Mouse (Mus musculus) hindbrain, postnatal 0 days (tissue): ENCODE results near the gene Sdc3. TPM values are rescaled to one million over a fixed set of nuclear protein-coding genes. Genes with fewer than 3 reads are reported as not detected.

Source experiments
- ATAC-seq: fragments of 200-750 bp; cut with Nextera tagmentation; 2 replicates; pipeline ENCODE4 v1.8.0; 2017; ENCODE audit warnings: mild to moderate bottlenecking, moderate TSS enrichment, moderate library complexity
- DNase-seq: peaks from one replicate; pipeline ENCODE4 v3.0.0-alpha.2; 2015; ENCODE audit warnings: low spot score
- H3K27ac ChIP-seq: fragments of 300-500 bp; sonication (generic); 2 replicates; pipeline ENCODE4 v1.5.1; 2014; ENCODE audit warnings: mild to moderate bottlenecking
- H3K27me3 ChIP-seq: fragments of 300-500 bp; sonication (generic); 2 replicates; pipeline ENCODE4 v1.6.1; 2014; ENCODE audit warnings: low read length, mixed read lengths; ENCODE audit not compliant: insufficient read depth
- H3K36me3 ChIP-seq: fragments of 300-500 bp; sonication (generic); 2 replicates; pipeline ENCODE4 v1.6.1; 2014; ENCODE audit warnings: low read length, mixed read lengths; ENCODE audit not compliant: insufficient read depth
- H3K4me1 ChIP-seq: fragments of 300-500 bp; sonication (generic); 2 replicates; pipeline ENCODE4 v1.6.1; 2014; ENCODE audit warnings: antibody characterized with exemption, low read length, mixed read lengths; ENCODE audit not compliant: insufficient read depth
- H3K4me2 ChIP-seq: fragments of 300-500 bp; sonication (generic); 2 replicates; pipeline ENCODE4 v1.6.1; 2014; ENCODE audit warnings: low read depth, mild to moderate bottlenecking, low read length, moderate library complexity, mixed read lengths
- H3K4me3 ChIP-seq: fragments of 300-500 bp; sonication (generic); 2 replicates; pipeline ENCODE4 v1.5.1; 2014; ENCODE audit warnings: low read length
- H3K9ac ChIP-seq: fragments of 300-500 bp; sonication (generic); replicated peaks from 2 replicates; pipeline ENCODE4 v1.6.1; 2014; ENCODE audit warnings: mild to moderate bottlenecking, low read length, moderate library complexity, mixed read lengths
- H3K9me3 ChIP-seq: fragments of 300-500 bp; sonication (generic); 2 replicates; pipeline ENCODE4 v1.6.1; 2016; ENCODE audit warnings: low read length, mixed read lengths
- CTCF ChIP-seq: IDR thresholded peaks from 2 replicates; pipeline ENCODE4 v1.5.1; 2016; ENCODE audit warnings: antibody characterized with exemption, control low read depth, low read depth
- WGBS: fragments of 180-500 bp; shearing (Covaris S2); extraction: QIAGEN DNeasy Blood & Tissue Kit; methylation state at CpG from one replicate; pipeline ENCODE4 v1.1.7; 2014; 5-methylcytosine and 5-hydroxymethylcytosine counted together
- polyA plus RNA-seq: library from polyadenylated mRNA; unstranded; fragments of >200 nt; fragmentation: Nextera tagmentation; extraction: Ambion mirVana; gene quantifications from 2 replicates; pipeline ENCODE4 v1.2.1, GENCODE M21; 2015
- total RNA-seq: library from RNA; depleted of rRNA; stranded (reverse); fragments of >200 nt; gene quantifications from 2 replicates; pipeline ENCODE4 v1.2.3, GENCODE M21; 2014

Sdc3 gene
- total and polyA plus RNA-seq, 2 experiments from 2014 or later = 180 to 587 TPM

- H3K27ac ChIP-seq = no peak overlapping the region
- ATAC-seq = no peak
- WGBS = 28% methylated on average over 1 of the region's 1 CpGs
These were observed 41.8 kb downstream of the Sdc3 start for GRCm38 (mm10) chr4:130834122-130834521.

GRCm38 (mm10) chr4:130835550-130835949 lies 43.2 kb downstream of the Sdc3 start:
- DNase-seq = no peak
- Histone ChIP-seq H3K27ac (no peak overlapping the region), H3K4me1 (peaks cover 12% of the 10 kb centered on the region), H3K4me2 (no peak overlapping the region), H3K9me3 (no peaks in the 10 kb centered on the region), H3K36me3 (no peaks in the 10 kb centered on the region), H3K4me3 (no peak overlapping the region), H3K27me3 (no peaks in the 10 kb centered on the region), H3K9ac (no peak overlapping the region)
- 82% methylated on average over 4 of the region's 4 CpGs for WGBS
- ATAC-seq = no peak
- no peak for TF ChIP-seq CTCF

More at GRCm38 (mm10) chr4:130834122-130834521, 41.8 kb downstream of the Sdc3 start:
- no peak overlapping the region for H3K9ac ChIP-seq
- H3K36me3 ChIP-seq = no peaks in the 10 kb centered on the region
- no peak for TF ChIP-seq CTCF
- H3K27me3 ChIP-seq = no peaks in the 10 kb centered on the region
- no peak overlapping the region for H3K4me2 ChIP-seq
- no peak for DNase-seq
- H3K4me1 ChIP-seq = peaks cover 15% of the 10 kb centered on the region
- no peaks in the 10 kb centered on the region for H3K9me3 ChIP-seq
- H3K4me3 ChIP-seq = no peak overlapping the region

GRCm38 (mm10) chr4:130836281-130837061 lies 44.1 kb downstream of the Sdc3 start:
- 10% methylated on average over 20 of the region's 20 CpGs for WGBS
- no peak for TF ChIP-seq CTCF
- H3K9ac ChIP-seq = peak overlapping the region; percentile 9; the same call in 1 of the 2 replicates

GRCm38 (mm10) chr4:130838585-130838984 lies 46.2 kb downstream of the Sdc3 start:
- no peaks in the 10 kb centered on the region for H3K36me3 ChIP-seq
- 0 out of 2 replicates have a peak overlapping the region, but pooled peaks have one; percentile 13 for H3K9ac ChIP-seq
- DNase-seq (no peak), ATAC-seq (no peak)
- 41% methylated on average over 11 of the region's 11 CpGs for WGBS
- no peak overlapping the region for H3K4me3 ChIP-seq
- H3K4me1 ChIP-seq = peaks cover 22% of the 10 kb centered on the region
- H3K27me3 ChIP-seq = no peaks in the 10 kb centered on the region
- TF ChIP-seq CTCF = no peak
- no peak overlapping the region for H3K27ac ChIP-seq
- H3K4me2 ChIP-seq = no peak overlapping the region
- H3K9me3 ChIP-seq = no peaks in the 10 kb centered on the region

More at GRCm38 (mm10) chr4:130836281-130837061, 44.1 kb downstream of the Sdc3 start:
- Histone ChIP-seq H3K36me3 (no peaks in the 10 kb centered on the region), H3K4me2 (0 out of 2 replicates have a peak overlapping the region, but pooled peaks have one; percentile 13), H3K27me3 (no peaks in the 10 kb centered on the region), H3K9me3 (no peaks in the 10 kb centered on the region), H3K27ac (peak overlapping the region; percentile 26; the same call in 1 of the 2 replicates), H3K4me3 (no peak overlapping the region), H3K4me1 (peaks cover 20% of the 10 kb centered on the region)
- peak; percentile 80 for DNase-seq
- peak; percentile 66 for ATAC-seq

- TF ChIP-seq CTCF = no peak
- peak overlapping the region; percentile 41; the same call in 1 of the 2 replicates for H3K27ac ChIP-seq
- no peak overlapping the region for H3K4me3 ChIP-seq
These were observed 48.9 kb downstream of the Sdc3 start for GRCm38 (mm10) chr4:130841107-130841840.

GRCm38 (mm10) chr4:130848814-130849213 lies 56.5 kb downstream of the Sdc3 start:
- DNase-seq (no peak), ATAC-seq (no peak)
- no peak overlapping the region for H3K4me2 ChIP-seq
- H3K27me3 ChIP-seq = no peaks in the 10 kb centered on the region
- H3K4me1 ChIP-seq = 0 out of 2 replicates have a peak, but pooled peaks cover 4% of the 10 kb centered on the region
- H3K9me3 ChIP-seq = no peaks in the 10 kb centered on the region
- WGBS = 72% methylated on average over 14 of the region's 14 CpGs
- H3K9ac ChIP-seq = no peak overlapping the region
- no peak overlapping the region for H3K27ac ChIP-seq
- H3K36me3 ChIP-seq = no peaks in the 10 kb centered on the region
- no peak overlapping the region for H3K4me3 ChIP-seq
- no peak for TF ChIP-seq CTCF

More at GRCm38 (mm10) chr4:130841107-130841840, 48.9 kb downstream of the Sdc3 start:
- Histone ChIP-seq H3K4me1 (peaks cover 19% of the 10 kb centered on the region), H3K9ac (no peak overlapping the region), H3K27me3 (no peaks in the 10 kb centered on the region), H3K9me3 (no peaks in the 10 kb centered on the region), H3K4me2 (no peak overlapping the region), H3K36me3 (no peaks in the 10 kb centered on the region)
- peak; percentile 89 for ATAC-seq
- DNase-seq = peak; percentile 79
- 22% methylated on average over 8 of the region's 8 CpGs for WGBS
